Mouse (Mus musculus): ENCODE results near the gene Rtp1. TPM values are rescaled to one million over a fixed set of nuclear protein-coding genes. Genes with fewer than 3 reads are reported as not detected.

Gene Rtp1
- total RNA-seq (2014; rRNA removed) (0.31 and 0.62 TPM in 2 replicates), polyA plus RNA-seq (2015; fragmentation: Nextera tagmentation; extraction: Ambion mirVana) (0.21 and 0.22 TPM in 2 replicates)

- Histone ChIP-seq H3K4me1 (ENCODE audit: insufficient read depth) (no peaks in the 10 kb centered on the region), H3K4me3 (ENCODE audit: low read depth, low read length) (no peak within 1 kb of the TSS), H3K9me3 (ENCODE audit: low read length) (no peaks in the 10 kb centered on the region), H3K27me3 (ENCODE audit: insufficient read depth, low read length) (no peaks in the 10 kb centered on the region), H3K36me3 (ENCODE audit: insufficient read depth) (no peaks in the 10 kb centered on the region), H3K9ac (no peak within 1 kb of the TSS), H3K27ac (ENCODE audit: low read depth, low read length) (no peak within 1 kb of the TSS), H3K4me2 (ENCODE audit: low read depth) (no peak within 1 kb of the TSS)
- DNase-seq, result no peak
- ATAC-seq, result no peak
- TF ChIP-seq CTCF (IDR thresholded peaks at IDR 0.05; ENCODE audit: low read depth), result no peak
- 67% methylated on average over 7 of the region's 7 CpGs for WGBS
Measured at GRCm38 (mm10) chr16:23428647-23429319, at the start of gene Rtp1. Rtp1 (plus strand) TSS chr16:23429133.

GRCm38 (mm10) chr16:23379536-23380230, 49.2 kb upstream of the Rtp1 start:
- H3K4me3 ChIP-seq (ENCODE audit: low read depth, low read length), result no peak overlapping the region
- H3K9me3 ChIP-seq (ENCODE audit: low read length), result no peaks in the 10 kb centered on the region
- H3K27ac ChIP-seq (ENCODE audit: low read depth, low read length), result no peak overlapping the region
- ATAC-seq (no peak), DNase-seq (no peak)
- no peak overlapping the region for H3K4me2 ChIP-seq (ENCODE audit: low read depth)
- H3K36me3 ChIP-seq (ENCODE audit: insufficient read depth), result no peaks in the 10 kb centered on the region
- H3K9ac ChIP-seq, result no peak overlapping the region
- no peak for TF ChIP-seq CTCF (IDR thresholded peaks at IDR 0.05; ENCODE audit: low read depth)
- H3K4me1 ChIP-seq (ENCODE audit: insufficient read depth), result no peaks in the 10 kb centered on the region
- WGBS, result 54% methylated on average over 3 of the region's 3 CpGs
- no peaks in the 10 kb centered on the region for H3K27me3 ChIP-seq (ENCODE audit: insufficient read depth, low read length)

- H3K27me3 ChIP-seq (ENCODE audit: insufficient read depth, low read length), result no peaks in the 10 kb centered on the region
- no peak overlapping the region for H3K4me2 ChIP-seq (ENCODE audit: low read depth)
- H3K36me3 ChIP-seq (ENCODE audit: insufficient read depth), result no peaks in the 10 kb centered on the region
- no peak for TF ChIP-seq CTCF (IDR thresholded peaks at IDR 0.05; ENCODE audit: low read depth)
- H3K9me3 ChIP-seq (ENCODE audit: low read length), result no peaks in the 10 kb centered on the region
- no peaks in the 10 kb centered on the region for H3K4me1 ChIP-seq (ENCODE audit: insufficient read depth)
- no peak for DNase-seq
- no peak overlapping the region for H3K9ac ChIP-seq
- no peak overlapping the region for H3K4me3 ChIP-seq (ENCODE audit: low read depth, low read length)
- H3K27ac ChIP-seq (ENCODE audit: low read depth, low read length), result no peak overlapping the region
- ATAC-seq, result no peak
Measured at GRCm38 (mm10) chr16:23384304-23384703, 44.6 kb upstream of the Rtp1 start.

- no peaks in the 10 kb centered on the region for H3K36me3 ChIP-seq (ENCODE audit: insufficient read depth)
- no peaks in the 10 kb centered on the region for H3K27me3 ChIP-seq (ENCODE audit: insufficient read depth, low read length)
- no peak overlapping the region for H3K4me2 ChIP-seq (ENCODE audit: low read depth)
- H3K4me3 ChIP-seq (ENCODE audit: low read depth, low read length), result no peak overlapping the region
- no peak overlapping the region for H3K27ac ChIP-seq (ENCODE audit: low read depth, low read length)
- 92% methylated on average over 5 of the region's 5 CpGs for WGBS
- no peak overlapping the region for H3K9ac ChIP-seq
- H3K4me1 ChIP-seq (ENCODE audit: insufficient read depth), result no peaks in the 10 kb centered on the region
- no peak for TF ChIP-seq CTCF (IDR thresholded peaks at IDR 0.05; ENCODE audit: low read depth)
- DNase-seq (no peak), ATAC-seq (no peak)
- no peaks in the 10 kb centered on the region for H3K9me3 ChIP-seq (ENCODE audit: low read length)
Measured at GRCm38 (mm10) chr16:23397931-23398330, 31.0 kb upstream of the Rtp1 start.

GRCm38 (mm10) chr16:23401463-23401862, 27.5 kb upstream of the Rtp1 start:
- no peak for TF ChIP-seq CTCF (IDR thresholded peaks at IDR 0.05; ENCODE audit: low read depth)
- Histone ChIP-seq H3K4me2 (ENCODE audit: low read depth) (no peak overlapping the region), H3K9me3 (ENCODE audit: low read length) (no peaks in the 10 kb centered on the region), H3K27ac (ENCODE audit: low read depth, low read length) (no peak overlapping the region), H3K4me3 (ENCODE audit: low read depth, low read length) (no peak overlapping the region), H3K4me1 (ENCODE audit: insufficient read depth) (no peaks in the 10 kb centered on the region), H3K27me3 (ENCODE audit: insufficient read depth, low read length) (no peaks in the 10 kb centered on the region), H3K9ac (no peak overlapping the region), H3K36me3 (ENCODE audit: insufficient read depth) (no peaks in the 10 kb centered on the region)
- ATAC-seq (no peak), DNase-seq (no peak)
- 71% methylated on average over 4 of the region's 4 CpGs for WGBS

- no peak overlapping the region for H3K4me3 ChIP-seq (ENCODE audit: low read depth, low read length)
- no peak overlapping the region for H3K27ac ChIP-seq (ENCODE audit: low read depth, low read length)
- no peaks in the 10 kb centered on the region for H3K9me3 ChIP-seq (ENCODE audit: low read length)
- no peak for ATAC-seq
- H3K4me2 ChIP-seq (ENCODE audit: low read depth), result no peak overlapping the region
- no peaks in the 10 kb centered on the region for H3K27me3 ChIP-seq (ENCODE audit: insufficient read depth, low read length)
- no peak for TF ChIP-seq CTCF (IDR thresholded peaks at IDR 0.05; ENCODE audit: low read depth)
- no peaks in the 10 kb centered on the region for H3K4me1 ChIP-seq (ENCODE audit: insufficient read depth)
- no peaks in the 10 kb centered on the region for H3K36me3 ChIP-seq (ENCODE audit: insufficient read depth)
- H3K9ac ChIP-seq, result no peak overlapping the region
- WGBS, result 63% methylated on average over 3 of the region's 3 CpGs
- no peak for DNase-seq
Measured at GRCm38 (mm10) chr16:23401959-23402358, 27.0 kb upstream of the Rtp1 start.

- peak; percentile 85 for TF ChIP-seq CTCF (IDR thresholded peaks at IDR 0.05; ENCODE audit: low read depth)
- peak; percentile 85 for DNase-seq
- 48% methylated on average over 8 of the region's 8 CpGs for WGBS
Measured at GRCm38 (mm10) chr16:23403008-23403755, 25.8 kb upstream of the Rtp1 start.

More at GRCm38 (mm10) chr16:23403008-23403755, 25.8 kb upstream of the Rtp1 start:
- Histone ChIP-seq H3K27ac (ENCODE audit: low read depth, low read length) (no peak overlapping the region), H3K4me3 (ENCODE audit: low read depth, low read length) (no peak overlapping the region), H3K9me3 (ENCODE audit: low read length) (no peaks in the 10 kb centered on the region), H3K36me3 (ENCODE audit: insufficient read depth) (no peaks in the 10 kb centered on the region), H3K4me1 (ENCODE audit: insufficient read depth) (no peaks in the 10 kb centered on the region), H3K9ac (no peak overlapping the region), H3K27me3 (ENCODE audit: insufficient read depth, low read length) (no peaks in the 10 kb centered on the region), H3K4me2 (ENCODE audit: low read depth) (no peak overlapping the region)
- ATAC-seq, result peak; percentile 42; the same call in 1 of the 2 replicates
